Mouse (Mus musculus) liver, adult 2 months (tissue): Measurements from ENCODE around the gene Vcp.

Experiments used
- CTCF ChIP-seq: fragments of 200-500 bp; IDR thresholded peaks from 2 replicates; pipeline ENCODE4 v1.5.1; 2011; ENCODE audit warnings: low read depth, low read length, control low read depth
- POLR2A ChIP-seq: fragments of 200-500 bp; IDR thresholded peaks from 2 replicates; pipeline ENCODE4 v1.6.1; 2011; ENCODE audit warnings: low read length, control low read depth; ENCODE audit not compliant: insufficient read depth; ENCODE audit errors: extremely low read depth

DNA sequence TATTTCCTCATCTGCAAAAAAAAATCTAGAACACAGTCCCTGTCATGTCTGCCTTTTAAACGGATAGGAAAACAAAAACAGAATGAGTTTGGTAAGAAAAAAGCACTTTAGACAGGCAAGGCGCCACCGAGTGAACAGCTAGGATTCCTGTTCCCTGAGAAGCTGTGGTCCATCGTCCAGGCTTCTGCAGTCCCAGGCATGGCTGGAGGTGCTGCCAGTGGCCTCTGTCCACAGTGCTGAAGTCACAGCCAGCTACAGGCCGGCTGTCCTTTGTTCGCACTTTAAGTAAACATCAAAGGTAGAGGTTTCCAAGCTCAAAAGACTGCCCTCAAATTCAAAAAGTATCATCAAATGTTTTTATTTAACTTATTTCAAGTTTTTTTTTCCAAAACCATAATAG is 55.3 kb downstream of the Vcp start:
- TF ChIP-seq POLR2A (no peak), CTCF (no peak)
